Comparison of ENCODE assay signal across 19 mouse cellular contexts in genomic region chr6:134760926-134761544, GRCm38 (mm10). TPM values are rescaled to one million over a fixed set of nuclear protein-coding genes. Genes with fewer than 3 reads are reported as not detected.
DNase-seq lines count a peak whose midpoint lies in the region; ATAC-seq lines count a peak whose summit lies in the region.
"Had no signal": no experiment of that assay in that cellular context is flagged by ENCODE, and none has a peak within 500 bp of the region (broad histone marks: within the 10 kb centered on the region; RNA-seq: fewer than 3 reads in every experiment).

No protein-coding gene starts in this region.

- H3K4me2 ChIP-seq in midbrain, embryonic 14.5 days (ENCODE audit: low read length): no peak overlapping the region
- no peak overlapping the region for H3K4me2 ChIP-seq in midbrain, embryonic 15.5 days
- H3K4me2 ChIP-seq in forebrain, embryonic 13.5 days: peak overlapping the region; percentile 20; the same call in 1 of the 2 replicates
- no peak overlapping the region for H3K4me2 ChIP-seq in hindbrain, embryonic 16.5 days (ENCODE audit: low read length)
- H3K4me2 ChIP-seq: embryonic facial prominence, embryonic 13.5 days; heart, embryonic 15.5 days; limb, embryonic 13.5 days had no signal

- no peak overlapping the region for H3K27ac ChIP-seq in midbrain, embryonic 14.5 days (replicated peaks; ENCODE audit: low read depth, low read length)
- no peak overlapping the region for H3K27ac ChIP-seq in midbrain, embryonic 15.5 days
- H3K27ac ChIP-seq in forebrain, embryonic 13.5 days: peak overlapping the region; percentile 63; the same call in 1 of the 2 replicates
- no peak overlapping the region for H3K27ac ChIP-seq in hindbrain, embryonic 16.5 days (ENCODE audit: low read depth, low read length)
- H3K27ac ChIP-seq: embryonic facial prominence, embryonic 13.5 days; heart, adult 2 months; heart, embryonic 15.5 days; hindbrain, embryonic 10.5 days; limb, embryonic 13.5 days; liver, embryonic 14.5 days had no signal

- no peaks in the 10 kb centered on the region for H3K36me3 ChIP-seq in midbrain, embryonic 14.5 days (ENCODE audit: control insufficient read depth, insufficient read depth, low read length)
- no peaks in the 10 kb centered on the region for H3K36me3 ChIP-seq in midbrain, embryonic 15.5 days (replicated peaks)
- peaks cover 5% of the 10 kb centered on the region; the same call in 1 of the 2 replicates for H3K36me3 ChIP-seq in forebrain, embryonic 13.5 days (ENCODE audit: poor library complexity, severe bottlenecking)
- H3K36me3 ChIP-seq in hindbrain, embryonic 16.5 days (ENCODE audit: control insufficient read depth, insufficient read depth, low read length): no peaks in the 10 kb centered on the region

- no peak overlapping the region for H3K9ac ChIP-seq in midbrain, embryonic 14.5 days (replicated peaks; ENCODE audit: low read length)
- no peak overlapping the region for H3K9ac ChIP-seq in midbrain, embryonic 15.5 days
- H3K9ac ChIP-seq in forebrain, embryonic 13.5 days: no peak overlapping the region
- no peak overlapping the region for H3K9ac ChIP-seq in hindbrain, embryonic 16.5 days (ENCODE audit: low read depth, low read length)
- H3K9ac ChIP-seq: embryonic facial prominence, embryonic 13.5 days; heart, embryonic 15.5 days; limb, embryonic 13.5 days; liver, embryonic 14.5 days had no signal

- 56% methylated on average over 5 of the region's 5 CpGs for WGBS in midbrain, embryonic 14.5 days
- WGBS in midbrain, embryonic 15.5 days: 49% methylated on average over 5 of the region's 5 CpGs
- WGBS in forebrain, embryonic 13.5 days: 6% methylated on average over 5 of the region's 5 CpGs
- 58% methylated on average over 5 of the region's 5 CpGs for WGBS in hindbrain, embryonic 16.5 days

- no peaks in the 10 kb centered on the region for H3K27me3 ChIP-seq in midbrain, embryonic 14.5 days (ENCODE audit: control insufficient read depth, insufficient read depth, low read length)
- H3K27me3 ChIP-seq in midbrain, embryonic 15.5 days (replicated peaks): no peaks in the 10 kb centered on the region
- no peaks in the 10 kb centered on the region for H3K27me3 ChIP-seq in forebrain, embryonic 13.5 days
- no peaks in the 10 kb centered on the region for H3K27me3 ChIP-seq in hindbrain, embryonic 16.5 days (replicated peaks; ENCODE audit: control insufficient read depth, insufficient read depth, low read length)
- H3K27me3 ChIP-seq: embryonic facial prominence, embryonic 13.5 days; heart, embryonic 15.5 days; limb, embryonic 13.5 days had no signal

- 0 out of 2 replicates have a peak, but pooled peaks cover 2% of the 10 kb centered on the region for H3K4me1 ChIP-seq in midbrain, embryonic 14.5 days (ENCODE audit: control insufficient read depth, insufficient read depth, low read length)
- no peaks in the 10 kb centered on the region for H3K4me1 ChIP-seq in midbrain, embryonic 15.5 days
- peaks cover 39% of the 10 kb centered on the region for H3K4me1 ChIP-seq in forebrain, embryonic 13.5 days
- no peaks in the 10 kb centered on the region for H3K4me1 ChIP-seq in hindbrain, embryonic 16.5 days (ENCODE audit: control insufficient read depth, insufficient read depth, low read depth, low read length)
- H3K4me1 ChIP-seq: limb, embryonic 13.5 days had no signal

- intact Hi-C loops in heart, postnatal 36 days (cut with DNase I): no loop called here

- H3K4me3 ChIP-seq in midbrain, embryonic 14.5 days (replicated peaks; ENCODE audit: low read depth, low read length): no peak overlapping the region
- H3K4me3 ChIP-seq in midbrain, embryonic 15.5 days: no peak overlapping the region
- no peak overlapping the region for H3K4me3 ChIP-seq in forebrain, embryonic 13.5 days
- no peak overlapping the region for H3K4me3 ChIP-seq in hindbrain, embryonic 16.5 days (ENCODE audit: low read length)
- H3K4me3 ChIP-seq: embryonic facial prominence, embryonic 13.5 days; heart, adult 2 months; heart, embryonic 15.5 days; hindbrain, embryonic 10.5 days; limb, embryonic 13.5 days had no signal

- ATAC-seq in midbrain, embryonic 14.5 days (ENCODE audit: low FRiP score, low TSS enrichment): no peak
- ATAC-seq in midbrain, embryonic 15.5 days (replicated peaks): no peak
- ATAC-seq in forebrain, embryonic 13.5 days: peak; percentile 86
- no peak for ATAC-seq in hindbrain, embryonic 16.5 days
- ATAC-seq: lung, postnatal 0 days had no signal

- DNase-seq in heart, adult 11 months: peak; percentile 80
- DNase-seq in heart, postnatal 36 days: no peak
- DNase-seq in midbrain, embryonic 14.5 days: peak; percentile 27
- DNase-seq in cerebellum, adult 11 months: no peak
- DNase-seq: adrenal gland, postnatal 25 days; B cell, adult 2 months; cerebellum, adult 9-11 months; heart, adult 2 months; kidney, adult 8-10 months; kidney, postnatal 36 days had no signal

- no peaks in the 10 kb centered on the region for H3K9me3 ChIP-seq in midbrain, embryonic 14.5 days (ENCODE audit: control insufficient read depth, low read length)
- H3K9me3 ChIP-seq in midbrain, embryonic 15.5 days: no peaks in the 10 kb centered on the region
- H3K9me3 ChIP-seq in forebrain, embryonic 13.5 days (replicated peaks): no peaks in the 10 kb centered on the region
- H3K9me3 ChIP-seq in hindbrain, embryonic 16.5 days (ENCODE audit: control insufficient read depth, low read length): no peaks in the 10 kb centered on the region
- H3K9me3 ChIP-seq: embryonic facial prominence, embryonic 13.5 days; heart, embryonic 15.5 days; hindbrain, embryonic 10.5 days; limb, embryonic 13.5 days had no signal

RNA-seq across cellular contexts. Expression of gene Dusp16, which starts 31.4 kb away (rescaled TPM):
- total RNA-seq in heart, postnatal 36 days (2021): 10 to 100 TPM; 22.2 to 25.6 TPM
- polyA plus RNA-seq in midbrain, embryonic 14.5 days (2014; fragmentation: Nextera tagmentation; extraction: Ambion mirVana): 4.2 and 5.5 TPM in 2 replicates
- polyA plus RNA-seq in midbrain, embryonic 15.5 days (2015; fragmentation: Nextera tagmentation; extraction: Ambion mirVana): 4.4 and 5.4 TPM in 2 replicates
- 13.8 and 15.4 TPM in 2 replicates for polyA plus RNA-seq in forebrain, embryonic 13.5 days (2015; fragmentation: Nextera tagmentation; extraction: Ambion mirVana)
- 4.7 and 5.1 TPM in 2 replicates for polyA plus RNA-seq in hindbrain, embryonic 16.5 days (2015; fragmentation: Nextera tagmentation; extraction: Ambion mirVana)

Comparison
In these comparisons a context has a peak if more than half of its experiments do, and no peak if none do; other contexts are left out.
1. DNase-seq: peak in heart, adult 11 months (single experiment) and midbrain, embryonic 14.5 days (single experiment); none in heart, postnatal 36 days (0 of 2) and cerebellum, adult 11 months (single experiment).